Mouse (Mus musculus) stomach, postnatal 0 days (tissue): Measurements from ENCODE around the gene Phactr3. TPM values are rescaled to one million over a fixed set of nuclear protein-coding genes. Genes with fewer than 3 reads are reported as not detected.
"Not testable (repeated sequence)": the region's sequence is repeated elsewhere in the genome, so short reads cannot be mapped to it uniquely, and the experiment has no call there.

ENCODE experiments used
- ATAC-seq: fragments of 200-750 bp; cut with Nextera tagmentation; 2 replicates; pipeline ENCODE4 v1.8.0; 2017; ENCODE audit not compliant: low FRiP score, low TSS enrichment
- DNase-seq: peaks from one replicate; pipeline ENCODE4 v3.0.0-alpha.2; 2016; ENCODE audit warnings: low spot score
- H3K27ac ChIP-seq: fragments of 300-500 bp; sonication (generic); replicated peaks from 2 replicates; pipeline ENCODE4 v1.5.1; 2014; ENCODE audit warnings: mild to moderate bottlenecking, control low read depth
- H3K27me3 ChIP-seq: fragments of 300-500 bp; sonication (generic); 2 replicates; pipeline ENCODE4 v1.6.1; 2014; ENCODE audit warnings: low read length; ENCODE audit not compliant: control insufficient read depth, insufficient read depth
- H3K36me3 ChIP-seq: fragments of 300-500 bp; sonication (generic); 2 replicates; pipeline ENCODE4 v1.6.1; 2014; ENCODE audit warnings: low read length, mixed read lengths; ENCODE audit not compliant: control insufficient read depth, insufficient read depth
- H3K4me1 ChIP-seq: fragments of 300-500 bp; sonication (generic); replicated peaks from 2 replicates; pipeline ENCODE4 v1.6.1; 2014; ENCODE audit warnings: antibody characterized with exemption; ENCODE audit not compliant: control insufficient read depth, insufficient read depth
- H3K4me2 ChIP-seq: fragments of 300-500 bp; sonication (generic); replicated peaks from 2 replicates; pipeline ENCODE4 v1.6.1; 2014; ENCODE audit warnings: low read depth, mild to moderate bottlenecking, control low read depth, moderate library complexity
- H3K4me3 ChIP-seq: fragments of 300-500 bp; sonication (generic); 2 replicates; pipeline ENCODE4 v1.5.1; 2014; ENCODE audit warnings: low read depth, low read length, control low read depth
- H3K9ac ChIP-seq: fragments of 300-500 bp; sonication (generic); 2 replicates; pipeline ENCODE4 v1.6.1; 2014; ENCODE audit warnings: mild to moderate bottlenecking, low read length, control low read depth, mixed read lengths
- H3K9me3 ChIP-seq: fragments of 300-500 bp; sonication (generic); 2 replicates; pipeline ENCODE4 v1.6.1; 2016; ENCODE audit warnings: low read length; ENCODE audit not compliant: control insufficient read depth
- CTCF ChIP-seq: IDR thresholded peaks from 2 replicates; pipeline ENCODE4 v1.5.1; 2016; ENCODE audit warnings: antibody characterized with exemption, low read depth, mild to moderate bottlenecking, moderate library complexity
- EP300 ChIP-seq: optimal IDR thresholded peaks from 2 replicates; pipeline ENCODE3; 2016; ENCODE audit warnings: antibody characterized with exemption
- WGBS: fragments of 180-500 bp; shearing (Covaris S2); extraction: QIAGEN DNeasy Blood & Tissue Kit; methylation state at CpG from one replicate; pipeline ENCODE4 v1.1.7; 2014; 5-methylcytosine and 5-hydroxymethylcytosine counted together
- polyA plus RNA-seq: library from polyadenylated mRNA; unstranded; fragments of >200 nt; fragmentation: Nextera tagmentation; extraction: Ambion mirVana; gene quantifications from 2 replicates; pipeline ENCODE4 v1.2.1, GENCODE M21; 2015

Gene Phactr3
- polyA plus RNA-seq, 1 experiment from 2014 or later: 1.7 TPM

DNA sequence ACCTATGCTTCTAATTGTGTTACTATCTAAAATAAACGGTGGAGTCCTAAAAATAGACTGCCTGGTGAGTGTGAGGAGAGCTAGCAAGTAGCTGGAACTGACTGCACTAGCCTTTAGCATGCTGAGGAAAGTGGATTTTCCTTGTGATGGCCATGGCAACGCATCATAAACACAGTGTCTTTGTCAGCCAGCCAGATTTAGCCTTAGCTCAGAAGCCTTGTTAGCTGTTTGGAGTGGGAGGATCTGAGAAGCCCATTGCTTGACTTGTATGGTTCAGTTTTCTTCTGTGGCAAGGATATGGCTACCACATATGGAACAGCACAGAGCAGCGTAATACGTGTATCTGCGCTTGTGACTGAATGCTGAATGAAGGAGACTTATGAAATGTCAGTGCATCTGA, 210.8 kb downstream of the Phactr3 start:
- no peak overlapping the region for H3K4me3 ChIP-seq
- no peak overlapping the region for H3K4me2 ChIP-seq
- no peaks in the 10 kb centered on the region for H3K36me3 ChIP-seq
- no peak overlapping the region for H3K9ac ChIP-seq
- H3K4me1 ChIP-seq: no peaks in the 10 kb centered on the region
- 66% methylated on average over 5 of the region's 5 CpGs for WGBS
- H3K27me3 ChIP-seq: no peaks in the 10 kb centered on the region
- H3K27ac ChIP-seq: no peak overlapping the region
- TF ChIP-seq CTCF: no peak
- no peak for TF ChIP-seq EP300
- no peak for ATAC-seq
- H3K9me3 ChIP-seq: no peaks in the 10 kb centered on the region
- no peak for DNase-seq

DNA sequence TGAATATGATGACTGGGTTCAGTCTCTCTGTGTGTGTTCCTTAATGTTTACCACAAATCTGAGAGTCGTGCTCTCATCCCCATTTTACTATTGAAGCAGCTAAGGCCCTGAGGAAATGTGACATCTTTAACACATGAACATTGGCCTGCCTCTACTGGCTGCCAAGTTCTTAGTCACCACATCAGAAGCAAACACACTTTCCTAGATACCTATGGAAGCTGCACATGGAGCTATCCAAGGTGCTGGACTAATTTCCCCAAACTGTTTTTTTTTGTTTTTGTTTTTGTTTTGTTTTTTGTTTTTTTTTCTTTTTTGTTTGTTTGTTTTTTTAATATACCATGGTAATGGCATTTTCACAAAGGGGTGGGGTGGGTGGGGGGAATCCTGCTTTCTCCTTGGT, 211.2 kb downstream of the Phactr3 start:
- WGBS: 50% methylated on average over 1 of the region's 1 CpGs
- no peaks in the 10 kb centered on the region for H3K9me3 ChIP-seq
- no peaks in the 10 kb centered on the region for H3K4me1 ChIP-seq
- no peak overlapping the region for H3K4me2 ChIP-seq
- DNase-seq (no peak), ATAC-seq (no peak)
- H3K27ac ChIP-seq: no peak overlapping the region
- H3K4me3 ChIP-seq: no peak overlapping the region
- H3K27me3 ChIP-seq: no peaks in the 10 kb centered on the region
- H3K36me3 ChIP-seq: no peaks in the 10 kb centered on the region
- no peak for TF ChIP-seq CTCF
- no peak for TF ChIP-seq EP300
- H3K9ac ChIP-seq: no peak overlapping the region

DNA sequence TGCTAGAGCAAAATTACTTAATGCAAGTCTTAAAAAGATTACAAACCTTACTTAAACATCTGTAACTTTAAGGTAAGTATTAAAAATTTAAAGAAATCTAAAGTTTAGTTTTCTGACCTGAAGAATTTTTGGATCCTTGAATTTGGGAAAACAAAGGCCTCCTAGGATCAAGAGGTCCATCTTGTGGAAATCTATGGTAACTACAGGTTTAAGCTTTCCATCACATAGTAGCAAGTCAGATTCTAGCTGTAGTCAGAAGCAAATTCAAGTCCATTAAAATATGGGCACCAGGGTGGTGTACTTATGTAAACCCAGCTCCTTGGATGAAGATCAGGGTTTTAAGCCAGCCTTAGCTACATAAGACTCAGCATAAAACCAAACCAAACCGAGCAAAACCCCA, 219.1 kb downstream of the Phactr3 start:
- Histone ChIP-seq H3K27ac (no peak overlapping the region), H3K4me2 (no peak overlapping the region), H3K9ac (no peak overlapping the region), H3K4me3 (no peak overlapping the region), H3K27me3 (no peaks in the 10 kb centered on the region), H3K4me1 (no peaks in the 10 kb centered on the region), H3K36me3 (no peaks in the 10 kb centered on the region), H3K9me3 (no peaks in the 10 kb centered on the region)
- TF ChIP-seq EP300 (no peak), CTCF (peak; percentile 69)
- ATAC-seq (no peak), DNase-seq (no peak)
- WGBS: 40% methylated on average over 1 of the region's 1 CpGs

DNA sequence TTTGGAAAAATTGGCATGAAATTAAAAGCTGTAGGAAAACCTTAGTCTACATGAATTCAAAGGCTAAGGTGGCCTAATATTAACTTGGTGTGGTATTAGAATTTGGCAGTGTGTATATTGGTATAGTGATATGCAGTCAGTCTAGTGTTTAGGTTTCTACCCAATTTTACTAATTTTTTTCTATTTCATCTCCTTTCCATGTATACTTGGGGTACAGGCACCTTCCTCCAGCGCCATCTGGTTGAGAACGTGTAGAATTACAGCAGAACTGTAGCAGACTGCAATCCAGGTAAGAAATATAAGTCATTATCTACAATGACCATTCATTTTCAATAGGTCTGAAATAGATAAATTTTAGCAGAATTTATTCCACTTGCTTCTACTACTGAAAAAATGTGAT, 220.3 kb downstream of the Phactr3 start:
- Histone ChIP-seq H3K27me3 (no peaks in the 10 kb centered on the region), H3K36me3 (no peaks in the 10 kb centered on the region), H3K9ac (no peak overlapping the region), H3K4me3 (no peak overlapping the region), H3K9me3 (no peaks in the 10 kb centered on the region), H3K4me1 (no peaks in the 10 kb centered on the region), H3K4me2 (no peak overlapping the region), H3K27ac (no peak overlapping the region)
- ATAC-seq: no peak
- TF ChIP-seq EP300 (no peak), CTCF (peak; percentile 64)
- 1% methylated on average over 2 of the region's 2 CpGs for WGBS
- DNase-seq: peak; percentile 11

DNA sequence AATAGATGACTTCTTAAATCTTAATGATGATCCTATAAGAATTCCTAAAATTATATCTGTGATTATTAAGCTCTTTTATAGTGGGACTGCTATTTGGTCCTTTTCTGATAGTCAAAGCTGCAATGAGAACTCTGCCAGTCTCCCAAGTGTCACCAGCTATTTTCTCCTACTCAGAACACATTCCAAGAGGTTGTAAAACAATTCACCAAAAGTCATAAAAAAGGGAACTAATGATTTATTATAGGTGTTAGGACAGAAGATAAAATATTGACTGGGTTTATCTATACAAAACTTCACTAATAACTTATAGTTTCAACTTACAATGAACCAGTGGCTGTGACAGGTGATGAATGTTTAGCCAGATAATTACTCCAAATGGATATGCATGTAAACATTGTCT, 223.3 kb downstream of the Phactr3 start:
- H3K36me3 ChIP-seq, H3K9me3 ChIP-seq, H3K27me3 ChIP-seq, H3K4me3 ChIP-seq, H3K4me1 ChIP-seq, ATAC-seq, H3K27ac ChIP-seq, H3K4me2 ChIP-seq, H3K9ac ChIP-seq, DNase-seq: not testable (repeated sequence)

DNA sequence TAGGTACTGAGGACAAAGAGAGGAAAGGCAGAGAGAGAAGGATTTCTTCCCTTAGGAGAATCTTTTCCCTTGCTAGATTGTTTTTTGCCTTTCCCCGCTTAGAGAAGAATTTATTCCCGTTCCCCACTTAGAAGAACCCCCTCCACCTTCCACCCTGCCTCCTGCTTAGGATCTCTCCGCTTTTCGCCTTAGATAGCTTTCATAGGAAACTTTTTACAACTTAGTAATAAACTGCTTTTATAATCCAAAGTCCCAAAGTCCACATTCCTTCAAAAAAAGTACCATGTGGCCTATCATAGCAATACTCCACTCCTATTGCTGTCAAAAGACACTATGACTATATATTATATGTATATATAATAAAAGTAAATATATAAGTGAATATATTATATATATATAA, 223.8 kb downstream of the Phactr3 start:
- ATAC-seq (no peak), DNase-seq (no peak)
- Histone ChIP-seq H3K4me3 (no peak overlapping the region), H3K27me3 (no peaks in the 10 kb centered on the region), H3K4me2 (no peak overlapping the region), H3K9ac (no peak overlapping the region), H3K36me3 (no peaks in the 10 kb centered on the region), H3K4me1 (no peaks in the 10 kb centered on the region), H3K9me3 (no peaks in the 10 kb centered on the region), H3K27ac (no peak overlapping the region)
- 68% methylated on average over 4 of the region's 4 CpGs for WGBS
- TF ChIP-seq EP300 (no peak), CTCF (no peak)

Other genes starting within 250 kb of the Phactr3 start
- gene Gm14327, start 221.9 kb upstream of the Phactr3 start, polyA plus RNA-seq: 4.2 and 5.3 TPM in 2 replicates
- 1.2 and 2.0 TPM in 2 replicates for gene Zfp972, start 193.4 kb upstream of the Phactr3 start, polyA plus RNA-seq
- 16.6 and 17.6 TPM in 2 replicates for gene Gm14326, start 161.7 kb upstream of the Phactr3 start, polyA plus RNA-seq
- gene Zfp971, start 95.7 kb upstream of the Phactr3 start, polyA plus RNA-seq: 9.2 and 9.9 TPM in 2 replicates
- gene Zfp931, start 40.5 kb upstream of the Phactr3 start, polyA plus RNA-seq: 9.3 and 9.6 TPM in 2 replicates